Mouse (Mus musculus): ENCODE data around the gene Bmpr2. TPM values are rescaled to one million over a fixed set of nuclear protein-coding genes. Genes with fewer than 3 reads are reported as not detected.

The Bmpr2 gene
- polyA plus RNA-seq, 1 experiment from 2014 or later = 14.7 TPM

GRCm38 (mm10) chr1:59914799-59915198 is 151.6 kb downstream of the Bmpr2 start:
- Histone ChIP-seq H3K4me3 (ENCODE audit: low read depth, low read length) (peak overlapping the region; percentile 98), H3K4me2 (peak overlapping the region; percentile 78), H3K36me3 (ENCODE audit: insufficient read depth) (no peaks in the 10 kb centered on the region), H3K9me3 (ENCODE audit: low read depth, low read length) (no peaks in the 10 kb centered on the region), H3K4me1 (ENCODE audit: insufficient read depth) (0 out of 2 replicates have a peak, but pooled peaks cover 10% of the 10 kb centered on the region), H3K27me3 (ENCODE audit: insufficient read depth, low read length) (no peaks in the 10 kb centered on the region), H3K27ac (ENCODE audit: low read depth) (no peak overlapping the region), H3K9ac (peak overlapping the region; percentile 91; the same call in 1 of the 2 replicates)
- TF ChIP-seq CTCF (IDR thresholded peaks at IDR 0.05; ENCODE audit: low read depth) = no peak
- no peak for DNase-seq
- no peak for ATAC-seq (ENCODE audit: insufficient read depth)
- 41% methylated on average over 3 of the region's 3 CpGs for WGBS

GRCm38 (mm10) chr1:59915843-59916610 is 152.8 kb downstream of the Bmpr2 start:
- no peaks in the 10 kb centered on the region for H3K27me3 ChIP-seq (ENCODE audit: insufficient read depth, low read length)
- H3K4me2 ChIP-seq = peak overlapping the region; percentile 78
- H3K4me1 ChIP-seq (ENCODE audit: insufficient read depth) = 0 out of 2 replicates have a peak, but pooled peaks cover 10% of the 10 kb centered on the region
- H3K4me3 ChIP-seq (ENCODE audit: low read depth, low read length) = no peak overlapping the region
- no peaks in the 10 kb centered on the region for H3K36me3 ChIP-seq (ENCODE audit: insufficient read depth)
- DNase-seq = peak; percentile 86
- peak overlapping the region; percentile 30; the same call in 1 of the 2 replicates for H3K27ac ChIP-seq (ENCODE audit: low read depth)
- TF ChIP-seq CTCF (IDR thresholded peaks at IDR 0.05; ENCODE audit: low read depth) = no peak
- WGBS = 56% methylated on average over 10 of the region's 10 CpGs
- no peaks in the 10 kb centered on the region for H3K9me3 ChIP-seq (ENCODE audit: low read depth, low read length)
- no peak overlapping the region for H3K9ac ChIP-seq
- ATAC-seq (ENCODE audit: insufficient read depth) = no peak

- Histone ChIP-seq H3K9ac (no peak overlapping the region), H3K4me1 (ENCODE audit: insufficient read depth) (0 out of 2 replicates have a peak, but pooled peaks cover 10% of the 10 kb centered on the region), H3K9me3 (ENCODE audit: low read depth, low read length) (no peaks in the 10 kb centered on the region), H3K4me3 (ENCODE audit: low read depth, low read length) (no peak overlapping the region), H3K36me3 (ENCODE audit: insufficient read depth) (no peaks in the 10 kb centered on the region), H3K27me3 (ENCODE audit: insufficient read depth, low read length) (no peaks in the 10 kb centered on the region), H3K27ac (ENCODE audit: low read depth) (no peak overlapping the region), H3K4me2 (no peak overlapping the region)
- DNase-seq (no peak), ATAC-seq (ENCODE audit: insufficient read depth) (no peak)
- TF ChIP-seq CTCF (IDR thresholded peaks at IDR 0.05; ENCODE audit: low read depth) = no peak
- WGBS = 61% methylated on average over 3 of the region's 3 CpGs
These were observed 154.2 kb downstream of the Bmpr2 start for GRCm38 (mm10) chr1:59917401-59917800.

- no peaks in the 10 kb centered on the region for H3K36me3 ChIP-seq (ENCODE audit: insufficient read depth)
- DNase-seq (no peak), ATAC-seq (ENCODE audit: insufficient read depth) (no peak)
- no peak overlapping the region for H3K4me2 ChIP-seq
- no peaks in the 10 kb centered on the region for H3K27me3 ChIP-seq (ENCODE audit: insufficient read depth, low read length)
- no peak overlapping the region for H3K27ac ChIP-seq (ENCODE audit: low read depth)
- no peaks in the 10 kb centered on the region for H3K9me3 ChIP-seq (ENCODE audit: low read depth, low read length)
- H3K9ac ChIP-seq = no peak overlapping the region
- TF ChIP-seq CTCF (IDR thresholded peaks at IDR 0.05; ENCODE audit: low read depth) = no peak
- H3K4me1 ChIP-seq (ENCODE audit: insufficient read depth) = 0 out of 2 replicates have a peak, but pooled peaks cover 10% of the 10 kb centered on the region
- H3K4me3 ChIP-seq (ENCODE audit: low read depth, low read length) = no peak overlapping the region
These were observed 154.9 kb downstream of the Bmpr2 start for GRCm38 (mm10) chr1:59918075-59918474.

GRCm38 (mm10) chr1:59923201-59923600 is 160.0 kb downstream of the Bmpr2 start:
- no peaks in the 10 kb centered on the region for H3K4me1 ChIP-seq (ENCODE audit: insufficient read depth)
- no peaks in the 10 kb centered on the region for H3K27me3 ChIP-seq (ENCODE audit: insufficient read depth, low read length)
- no peaks in the 10 kb centered on the region for H3K9me3 ChIP-seq (ENCODE audit: low read depth, low read length)
- H3K4me3 ChIP-seq (ENCODE audit: low read depth, low read length) = no peak overlapping the region
- no peak for TF ChIP-seq CTCF (IDR thresholded peaks at IDR 0.05; ENCODE audit: low read depth)
- no peak overlapping the region for H3K9ac ChIP-seq
- H3K27ac ChIP-seq (ENCODE audit: low read depth) = no peak overlapping the region
- 61% methylated on average over 1 of the region's 1 CpGs for WGBS
- no peak overlapping the region for H3K4me2 ChIP-seq
- no peaks in the 10 kb centered on the region for H3K36me3 ChIP-seq (ENCODE audit: insufficient read depth)
- peak; percentile 26 for DNase-seq
- ATAC-seq (ENCODE audit: insufficient read depth) = no peak

- no peak for TF ChIP-seq CTCF (IDR thresholded peaks at IDR 0.05; ENCODE audit: low read depth)
- Histone ChIP-seq H3K27me3 (ENCODE audit: insufficient read depth, low read length) (no peaks in the 10 kb centered on the region), H3K4me2 (no peak overlapping the region), H3K9ac (no peak overlapping the region), H3K4me3 (ENCODE audit: low read depth, low read length) (no peak overlapping the region), H3K9me3 (ENCODE audit: low read depth, low read length) (no peaks in the 10 kb centered on the region), H3K4me1 (ENCODE audit: insufficient read depth) (no peaks in the 10 kb centered on the region), H3K36me3 (ENCODE audit: insufficient read depth) (no peaks in the 10 kb centered on the region), H3K27ac (ENCODE audit: low read depth) (no peak overlapping the region)
- no peak for DNase-seq
- WGBS = 73% methylated on average over 1 of the region's 1 CpGs
- ATAC-seq (ENCODE audit: insufficient read depth) = no peak
These were observed 160.5 kb downstream of the Bmpr2 start for GRCm38 (mm10) chr1:59923673-59924072.

- 93% methylated on average over 2 of the region's 2 CpGs for WGBS
- Histone ChIP-seq H3K4me3 (ENCODE audit: low read depth, low read length) (no peak overlapping the region), H3K27me3 (ENCODE audit: insufficient read depth, low read length) (no peaks in the 10 kb centered on the region), H3K36me3 (ENCODE audit: insufficient read depth) (no peaks in the 10 kb centered on the region), H3K4me1 (ENCODE audit: insufficient read depth) (no peaks in the 10 kb centered on the region), H3K9ac (no peak overlapping the region), H3K9me3 (ENCODE audit: low read depth, low read length) (no peaks in the 10 kb centered on the region), H3K27ac (ENCODE audit: low read depth) (no peak overlapping the region), H3K4me2 (no peak overlapping the region)
- DNase-seq = no peak
- no peak for ATAC-seq (ENCODE audit: insufficient read depth)
- TF ChIP-seq CTCF (IDR thresholded peaks at IDR 0.05; ENCODE audit: low read depth) = no peak
These were observed 161.2 kb downstream of the Bmpr2 start for GRCm38 (mm10) chr1:59924411-59924810.

Measured in lung, embryonic 14.5 days (tissue).